ENCODE assay signal across 20 mouse cellular contexts in the genomic region with DNA sequence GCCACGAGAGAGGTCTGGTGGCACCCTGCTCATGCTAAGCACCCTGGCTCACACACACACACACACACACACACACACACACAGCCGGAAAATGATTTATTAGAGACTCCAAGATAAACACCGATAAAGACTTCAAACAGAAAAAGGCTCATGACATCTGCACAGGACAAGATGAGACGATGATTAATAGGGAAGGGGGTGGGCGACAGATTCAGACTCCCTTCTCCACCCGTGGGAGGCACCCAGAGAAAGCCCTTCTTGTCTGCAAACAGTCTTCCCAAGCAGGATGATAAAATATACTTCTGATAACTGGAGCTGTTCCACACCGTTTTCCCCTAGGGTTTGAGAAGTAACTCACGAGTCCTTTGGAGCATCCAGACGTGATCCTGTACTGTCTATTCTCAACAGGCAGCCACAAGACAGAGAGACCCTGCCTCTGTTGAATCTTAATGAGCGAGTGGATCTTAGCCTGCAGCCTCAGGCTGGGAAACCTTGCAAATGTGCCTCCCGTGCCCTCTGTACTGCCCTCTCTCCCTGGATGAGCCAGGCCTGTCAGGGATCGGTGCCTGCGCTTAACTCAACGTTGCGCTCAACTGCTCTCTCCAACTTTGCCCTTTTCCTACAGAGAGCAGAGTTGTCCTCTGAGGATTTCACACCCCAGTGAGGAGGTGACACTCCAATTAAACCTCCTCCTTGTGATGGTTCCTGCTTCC.
A peak's percentile ranks its signal among the peaks of the same experiment; 100 is the strongest.
DNase-seq lines count a peak whose midpoint lies in the region; ATAC-seq lines count a peak whose summit lies in the region.
"Had no signal": no experiment of that assay in that cellular context is flagged by ENCODE, and none has a peak within 500 bp of the region (broad histone marks: within the 10 kb centered on the region; RNA-seq: fewer than 3 reads in every experiment).

No protein-coding gene starts in this region.

- H3K4me2 ChIP-seq in kidney, embryonic 15.5 days: peak overlapping the region; percentile 36
- H3K4me2 ChIP-seq: forebrain, embryonic 13.5 days; heart, embryonic 12.5 days; hindbrain, embryonic 15.5 days; midbrain, embryonic 12.5 days; neural tube, embryonic 15.5 days had no signal

- H3K27me3 ChIP-seq in kidney, embryonic 15.5 days: peaks cover 14% of the 10 kb centered on the region; the same call in 1 of the 2 replicates

- peak overlapping the region; percentile 81 for H3K27ac ChIP-seq in kidney, embryonic 15.5 days
- H3K27ac ChIP-seq: forebrain, embryonic 13.5 days; hindbrain, embryonic 15.5 days; macrophage; midbrain, embryonic 12.5 days; neural tube, embryonic 15.5 days had no signal

- no peaks in the 10 kb centered on the region for H3K36me3 ChIP-seq in kidney, embryonic 15.5 days
- H3K36me3 ChIP-seq: heart, embryonic 12.5 days; hindbrain, embryonic 15.5 days; midbrain, embryonic 12.5 days; neural tube, embryonic 15.5 days had no signal

- H3K9me3 ChIP-seq in kidney, embryonic 15.5 days (replicated peaks): no peaks in the 10 kb centered on the region
- H3K9me3 ChIP-seq: forebrain, embryonic 13.5 days; heart, embryonic 12.5 days; hindbrain, embryonic 15.5 days; midbrain, embryonic 12.5 days; neural tube, embryonic 15.5 days had no signal

- peak overlapping the region; percentile 14; the same call in 1 of the 2 replicates for H3K4me3 ChIP-seq in kidney, embryonic 15.5 days (replicated peaks)
- H3K4me3 ChIP-seq: forebrain, embryonic 13.5 days; heart, embryonic 12.5 days; hindbrain, embryonic 15.5 days; midbrain, embryonic 12.5 days; myocyte; neural tube, embryonic 15.5 days had no signal

- WGBS in kidney, embryonic 15.5 days: 19% methylated on average over 15 of the region's 15 CpGs

- DNase-seq in retina, embryonic 14.5 days (ENCODE audit: low spot score): peak; percentile 21
- no peak for DNase-seq in retina, postnatal 1 day
- DNase-seq in kidney, adult 11 months: peak; percentile 70
- DNase-seq in mesoderm, embryonic 11.5 days (ENCODE audit: low read depth, low spot score): peak; percentile 12
- DNase-seq in lung, postnatal 14 days: no peak
- no peak for DNase-seq in left cerebral cortex, adult 18-20 months (ENCODE audit: low spot score in 2 of 2)
- DNase-seq: cerebellum, adult 18-20 months; layer of hippocampus, adult 9-11 months; liver, postnatal 0 days; spleen, adult 18-20 months; thymus, adult 2 months had no signal

- ATAC-seq in kidney, embryonic 15.5 days (replicated peaks; ENCODE audit: low FRiP score): peak; percentile 94
- ATAC-seq: forebrain, embryonic 13.5 days; intestine, embryonic 16.5 days; liver, postnatal 0 days had no signal

- peaks cover 14% of the 10 kb centered on the region; the same call in 1 of the 2 replicates for H3K4me1 ChIP-seq in kidney, embryonic 15.5 days
- H3K4me1 ChIP-seq: heart, embryonic 12.5 days had no signal

- H3K9ac ChIP-seq in kidney, embryonic 15.5 days: no peak overlapping the region; the same call in 1 of the 2 replicates
- H3K9ac ChIP-seq: forebrain, embryonic 13.5 days; heart, embryonic 12.5 days; hindbrain, embryonic 15.5 days; liver, postnatal 0 days; midbrain, embryonic 12.5 days; neural tube, embryonic 15.5 days had no signal

Comparison
In these comparisons a context has a peak if more than half of its experiments do, and no peak if none do; other contexts are left out.
1. DNase-seq: peak in retina, embryonic 14.5 days (single experiment), kidney, adult 11 months (single experiment) and mesoderm, embryonic 11.5 days (single experiment); none in retina, postnatal 1 day (single experiment), lung, postnatal 14 days (single experiment) and left cerebral cortex, adult 18-20 months (0 of 2).